Mouse (Mus musculus): ENCODE data around the gene Robo2. TPM values are rescaled to one million over a fixed set of nuclear protein-coding genes. Genes with fewer than 3 reads are reported as not detected.

Gene Robo2
- polyA plus RNA-seq, 1 experiment from 2014 or later, result 31.5 TPM

DNA sequence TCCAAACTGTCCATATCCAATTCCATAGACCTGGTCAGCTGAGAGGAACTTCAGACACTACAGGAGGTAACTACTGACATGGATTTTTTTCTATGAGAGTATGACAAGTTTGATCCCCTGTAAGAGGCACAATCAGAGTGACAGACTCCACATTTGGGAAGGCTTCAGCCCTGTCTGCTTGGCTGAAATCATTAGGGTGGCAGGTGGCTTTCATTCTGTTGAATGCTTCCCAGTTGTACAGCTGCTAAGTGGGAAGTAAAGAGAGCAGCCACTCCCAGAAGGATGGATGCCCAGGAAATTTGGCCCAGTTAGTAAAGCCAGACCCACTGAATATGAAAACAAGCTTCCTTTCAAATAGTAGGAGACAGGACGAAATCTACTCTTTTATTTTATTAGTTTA is 321.7 kb downstream of the Robo2 start:
- no peaks in the 10 kb centered on the region for H3K27me3 ChIP-seq (ENCODE audit: control insufficient read depth, insufficient read depth, low read length)
- no peak overlapping the region for H3K27ac ChIP-seq (ENCODE audit: low read length)
- H3K4me3 ChIP-seq (replicated peaks; ENCODE audit: low read length), result no peak overlapping the region
- WGBS, result 76% methylated on average over 1 of the region's 1 CpGs
- no peak overlapping the region for H3K9ac ChIP-seq (ENCODE audit: low read length)
- H3K4me2 ChIP-seq (ENCODE audit: low read depth, low read length), result no peak overlapping the region
- no peaks in the 10 kb centered on the region for H3K36me3 ChIP-seq (ENCODE audit: control insufficient read depth, insufficient read depth, low read length)
- ATAC-seq (ENCODE audit: insufficient read depth, low FRiP score), result no peak
- H3K9me3 ChIP-seq (replicated peaks; ENCODE audit: control insufficient read depth, low read length), result no peaks in the 10 kb centered on the region
- H3K4me1 ChIP-seq (ENCODE audit: control insufficient read depth, insufficient read depth, low read length), result no peaks in the 10 kb centered on the region

GRCm38 (mm10) chr16:74084188-74084587 is 327.4 kb downstream of the Robo2 start:
- Histone ChIP-seq H3K4me2 (ENCODE audit: low read depth, low read length) (no peak overlapping the region), H3K36me3 (ENCODE audit: control insufficient read depth, insufficient read depth, low read length) (no peaks in the 10 kb centered on the region), H3K4me3 (replicated peaks; ENCODE audit: low read length) (no peak overlapping the region), H3K27me3 (ENCODE audit: control insufficient read depth, insufficient read depth, low read length) (no peaks in the 10 kb centered on the region), H3K27ac (ENCODE audit: low read length) (no peak overlapping the region), H3K9me3 (replicated peaks; ENCODE audit: control insufficient read depth, low read length) (no peaks in the 10 kb centered on the region), H3K4me1 (ENCODE audit: control insufficient read depth, insufficient read depth, low read length) (no peaks in the 10 kb centered on the region), H3K9ac (ENCODE audit: low read length) (no peak overlapping the region)
- 91% methylated on average over 2 of the region's 2 CpGs for WGBS
- ATAC-seq (ENCODE audit: insufficient read depth, low FRiP score), result no peak

DNA sequence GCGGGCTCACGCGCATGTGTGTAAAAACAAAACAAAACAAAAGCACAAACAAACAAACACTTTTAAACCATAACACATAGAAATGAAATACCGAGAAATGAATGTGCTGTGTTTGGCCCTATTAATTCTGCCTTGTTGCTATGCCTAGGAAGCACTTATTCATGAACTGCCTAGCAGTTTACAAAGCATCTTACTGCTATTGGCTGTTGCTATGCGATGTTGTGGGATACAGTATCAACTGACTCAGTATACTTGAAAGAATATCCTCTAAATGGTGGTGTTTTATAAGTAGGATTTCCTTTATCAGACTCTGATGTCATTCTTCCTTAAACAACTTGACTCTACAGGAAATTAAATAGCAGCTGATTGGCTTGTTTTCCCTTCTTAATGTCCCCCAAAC is 339.0 kb downstream of the Robo2 start:
- 89% methylated on average over 5 of the region's 5 CpGs for WGBS
- no peaks in the 10 kb centered on the region for H3K36me3 ChIP-seq (ENCODE audit: control insufficient read depth, insufficient read depth, low read length)
- H3K27me3 ChIP-seq (ENCODE audit: control insufficient read depth, insufficient read depth, low read length), result no peaks in the 10 kb centered on the region

DNA sequence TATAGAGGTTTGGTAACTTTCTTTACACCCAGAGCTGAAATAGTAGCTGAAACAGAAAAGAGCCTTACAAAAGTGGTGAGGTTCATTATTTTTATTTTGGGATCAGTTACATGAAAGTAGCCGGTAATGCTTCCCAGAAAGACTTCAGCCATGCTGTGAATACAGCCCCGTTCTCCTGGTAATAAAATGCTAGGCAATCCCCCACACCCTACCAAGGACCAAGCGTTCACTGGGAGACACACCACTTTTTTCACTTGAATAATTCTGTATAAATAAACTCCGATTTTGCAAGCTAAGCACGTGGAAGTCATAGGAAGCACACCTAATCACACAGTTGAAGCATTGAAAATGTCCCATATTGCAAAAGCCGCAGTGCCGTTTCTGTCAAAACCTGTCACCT is 341.0 kb downstream of the Robo2 start:
- Histone ChIP-seq H3K27me3 (ENCODE audit: control insufficient read depth, insufficient read depth, low read length) (no peaks in the 10 kb centered on the region), H3K9me3 (replicated peaks; ENCODE audit: control insufficient read depth, low read length) (no peaks in the 10 kb centered on the region), H3K4me1 (ENCODE audit: control insufficient read depth, insufficient read depth, low read length) (peaks cover 2% of the 10 kb centered on the region; the same call in 1 of the 2 replicates), H3K4me3 (replicated peaks; ENCODE audit: low read length) (no peak overlapping the region), H3K9ac (ENCODE audit: low read length) (no peak overlapping the region), H3K4me2 (ENCODE audit: low read depth, low read length) (no peak overlapping the region), H3K27ac (ENCODE audit: low read length) (no peak overlapping the region), H3K36me3 (ENCODE audit: control insufficient read depth, insufficient read depth, low read length) (no peaks in the 10 kb centered on the region)
- WGBS, result 74% methylated on average over 7 of the region's 7 CpGs
- ATAC-seq (ENCODE audit: insufficient read depth, low FRiP score), result no peak

More for the DNA sequence above, 339.0 kb downstream of the Robo2 start:
- Histone ChIP-seq H3K4me2 (ENCODE audit: low read depth, low read length) (no peak overlapping the region), H3K9ac (ENCODE audit: low read length) (no peak overlapping the region), H3K9me3 (replicated peaks; ENCODE audit: control insufficient read depth, low read length) (no peaks in the 10 kb centered on the region), H3K27ac (ENCODE audit: low read length) (no peak overlapping the region), H3K4me3 (replicated peaks; ENCODE audit: low read length) (no peak overlapping the region), H3K4me1 (ENCODE audit: control insufficient read depth, insufficient read depth, low read length) (peaks cover 2% of the 10 kb centered on the region; the same call in 1 of the 2 replicates)
- ATAC-seq (ENCODE audit: insufficient read depth, low FRiP score), result no peak

DNA sequence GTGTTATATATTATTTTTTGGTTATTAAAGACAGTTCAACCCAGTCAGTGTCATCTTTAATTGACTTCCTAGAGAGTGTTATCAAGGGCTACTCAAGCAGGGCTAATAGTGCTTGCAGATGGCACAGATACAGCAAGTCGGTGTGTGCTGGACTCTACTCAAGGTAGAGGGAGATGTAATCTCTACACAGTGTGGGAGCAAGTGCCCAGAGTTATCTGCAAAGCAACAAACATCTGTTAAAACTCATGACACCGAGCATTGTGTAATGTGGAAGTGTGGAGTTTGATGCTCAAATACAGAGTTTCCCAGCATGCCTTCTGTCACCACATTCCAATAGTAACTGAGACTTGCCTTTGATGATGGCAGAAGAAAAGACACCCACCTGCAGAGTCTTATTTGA is 345.7 kb downstream of the Robo2 start:
- Histone ChIP-seq H3K9me3 (replicated peaks; ENCODE audit: control insufficient read depth, low read length) (no peaks in the 10 kb centered on the region), H3K36me3 (ENCODE audit: control insufficient read depth, insufficient read depth, low read length) (no peaks in the 10 kb centered on the region), H3K4me3 (replicated peaks; ENCODE audit: low read length) (no peak overlapping the region), H3K9ac (ENCODE audit: low read length) (no peak overlapping the region), H3K27me3 (ENCODE audit: control insufficient read depth, insufficient read depth, low read length) (no peaks in the 10 kb centered on the region), H3K27ac (ENCODE audit: low read length) (no peak overlapping the region), H3K4me1 (ENCODE audit: control insufficient read depth, insufficient read depth, low read length) (peaks cover 2% of the 10 kb centered on the region; the same call in 1 of the 2 replicates), H3K4me2 (ENCODE audit: low read depth, low read length) (no peak overlapping the region)
- ATAC-seq (ENCODE audit: insufficient read depth, low FRiP score), result no peak
- WGBS, result 63% methylated on average over 2 of the region's 2 CpGs

GRCm38 (mm10) chr16:74061951-74062350 is 349.7 kb downstream of the Robo2 start:
- no peak for ATAC-seq (ENCODE audit: insufficient read depth, low FRiP score)
- Histone ChIP-seq H3K9me3 (replicated peaks; ENCODE audit: control insufficient read depth, low read length) (no peaks in the 10 kb centered on the region), H3K4me2 (ENCODE audit: low read depth, low read length) (no peak overlapping the region), H3K4me1 (ENCODE audit: control insufficient read depth, insufficient read depth, low read length) (no peaks in the 10 kb centered on the region), H3K36me3 (ENCODE audit: control insufficient read depth, insufficient read depth, low read length) (no peaks in the 10 kb centered on the region), H3K4me3 (replicated peaks; ENCODE audit: low read length) (no peak overlapping the region), H3K27me3 (ENCODE audit: control insufficient read depth, insufficient read depth, low read length) (no peaks in the 10 kb centered on the region), H3K27ac (ENCODE audit: low read length) (no peak overlapping the region), H3K9ac (ENCODE audit: low read length) (no peak overlapping the region)

DNA sequence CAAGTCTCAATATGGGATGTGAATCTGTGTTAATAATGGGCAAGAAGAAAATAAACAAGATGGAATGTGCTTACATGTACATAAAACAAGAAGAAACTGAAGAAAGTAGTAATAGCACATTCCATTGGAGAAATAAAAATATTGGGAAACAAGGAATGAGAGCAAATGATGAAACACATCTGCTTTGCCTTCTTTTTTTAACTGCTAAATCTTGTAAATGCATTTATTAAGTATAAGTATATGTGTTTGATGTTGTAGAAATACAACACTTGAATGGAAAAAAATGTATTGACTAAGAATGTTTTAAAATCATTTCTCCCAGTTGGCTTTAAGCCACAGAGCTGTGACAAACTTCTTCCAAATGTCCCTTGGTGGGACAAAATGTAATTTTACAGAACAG is 350.1 kb downstream of the Robo2 start:
- Histone ChIP-seq H3K4me2 (ENCODE audit: low read depth, low read length) (no peak overlapping the region), H3K27me3 (ENCODE audit: control insufficient read depth, insufficient read depth, low read length) (no peaks in the 10 kb centered on the region), H3K9ac (ENCODE audit: low read length) (no peak overlapping the region), H3K4me3 (replicated peaks; ENCODE audit: low read length) (no peak overlapping the region), H3K27ac (ENCODE audit: low read length) (no peak overlapping the region), H3K9me3 (replicated peaks; ENCODE audit: control insufficient read depth, low read length) (no peaks in the 10 kb centered on the region), H3K36me3 (ENCODE audit: control insufficient read depth, insufficient read depth, low read length) (no peaks in the 10 kb centered on the region), H3K4me1 (ENCODE audit: control insufficient read depth, insufficient read depth, low read length) (no peaks in the 10 kb centered on the region; the same call in 1 of the 2 replicates)
- ATAC-seq (ENCODE audit: insufficient read depth, low FRiP score), result no peak

GRCm38 (mm10) chr16:74056886-74057285 is 354.7 kb downstream of the Robo2 start:
- no peak overlapping the region for H3K9ac ChIP-seq (ENCODE audit: low read length)

GRCm38 (mm10) chr16:74056210-74056609 is 355.4 kb downstream of the Robo2 start:
- Histone ChIP-seq H3K9ac (ENCODE audit: low read length) (no peak overlapping the region), H3K4me1 (ENCODE audit: control insufficient read depth, insufficient read depth, low read length) (peaks cover 4% of the 10 kb centered on the region; the same call in 1 of the 2 replicates), H3K27me3 (ENCODE audit: control insufficient read depth, insufficient read depth, low read length) (no peaks in the 10 kb centered on the region), H3K27ac (ENCODE audit: low read length) (no peak overlapping the region), H3K36me3 (ENCODE audit: control insufficient read depth, insufficient read depth, low read length) (no peaks in the 10 kb centered on the region), H3K9me3 (replicated peaks; ENCODE audit: control insufficient read depth, low read length) (no peaks in the 10 kb centered on the region), H3K4me3 (replicated peaks; ENCODE audit: low read length) (no peak overlapping the region), H3K4me2 (ENCODE audit: low read depth, low read length) (no peak overlapping the region)
- ATAC-seq (ENCODE audit: insufficient read depth, low FRiP score), result no peak
- WGBS, result 80% methylated on average over 1 of the region's 1 CpGs

More at GRCm38 (mm10) chr16:74056886-74057285, 354.7 kb downstream of the Robo2 start:
- no peaks in the 10 kb centered on the region for H3K9me3 ChIP-seq (replicated peaks; ENCODE audit: control insufficient read depth, low read length)
- no peak overlapping the region for H3K4me2 ChIP-seq (ENCODE audit: low read depth, low read length)
- peaks cover 4% of the 10 kb centered on the region; the same call in 1 of the 2 replicates for H3K4me1 ChIP-seq (ENCODE audit: control insufficient read depth, insufficient read depth, low read length)
- ATAC-seq (ENCODE audit: insufficient read depth, low FRiP score), result no peak
- WGBS, result 78% methylated on average over 2 of the region's 2 CpGs
- H3K27ac ChIP-seq (ENCODE audit: low read length), result no peak overlapping the region
- no peaks in the 10 kb centered on the region for H3K27me3 ChIP-seq (ENCODE audit: control insufficient read depth, insufficient read depth, low read length)
- no peaks in the 10 kb centered on the region for H3K36me3 ChIP-seq (ENCODE audit: control insufficient read depth, insufficient read depth, low read length)
- H3K4me3 ChIP-seq (replicated peaks; ENCODE audit: low read length), result no peak overlapping the region
